Mouse (Mus musculus) intestine, embryonic 15.5 days (tissue): ENCODE results near the gene Gpatch4. TPM values are rescaled to one million over a fixed set of nuclear protein-coding genes. Genes with fewer than 3 reads are reported as not detected.

ENCODE experiments used
- ATAC-seq: fragments of 200-750 bp; cut with Nextera tagmentation; 2 replicates; pipeline ENCODE4 v1.8.0; 2017; ENCODE audit warnings: moderate TSS enrichment, moderate library complexity
- H3K27ac ChIP-seq: fragments of 300-500 bp; sonication (generic); 2 replicates; pipeline ENCODE4 v1.5.1; 2015; ENCODE audit warnings: mild to moderate bottlenecking, inconsistent platforms
- H3K27me3 ChIP-seq: fragments of 300-500 bp; sonication (generic); replicated peaks from 2 replicates; pipeline ENCODE4 v1.6.1; 2015; ENCODE audit warnings: inconsistent platforms
- H3K36me3 ChIP-seq: fragments of 300-500 bp; sonication (generic); 2 replicates; pipeline ENCODE4 v1.6.1; 2015; ENCODE audit warnings: inconsistent platforms
- H3K4me1 ChIP-seq: fragments of 300-500 bp; sonication (generic); replicated peaks from 2 replicates; pipeline ENCODE4 v1.6.1; 2015; ENCODE audit warnings: inconsistent platforms
- H3K4me2 ChIP-seq: fragments of 300-500 bp; sonication (generic); replicated peaks from 2 replicates; pipeline ENCODE4 v1.6.1; 2015; ENCODE audit warnings: mild to moderate bottlenecking, inconsistent platforms
- H3K4me3 ChIP-seq: fragments of 300-500 bp; sonication (generic); replicated peaks from 2 replicates; pipeline ENCODE4 v1.5.1; 2015; ENCODE audit warnings: inconsistent platforms
- H3K9ac ChIP-seq: fragments of 300-500 bp; sonication (generic); 2 replicates; pipeline ENCODE4 v1.6.1; 2015; ENCODE audit warnings: inconsistent platforms
- H3K9me3 ChIP-seq: fragments of 300-500 bp; sonication (generic); 2 replicates; pipeline ENCODE4 v1.6.1; 2016; ENCODE audit warnings: inconsistent platforms
- WGBS: fragments of 180-500 bp; shearing (Covaris S2); methylation state at CpG from one replicate; pipeline ENCODE4 v1.1.7; 2015; 5-methylcytosine and 5-hydroxymethylcytosine counted together
- polyA plus RNA-seq: library from polyadenylated mRNA; unstranded; fragments of >200 nt; fragmentation: Nextera tagmentation; extraction: Ambion mirVana; gene quantifications from 2 replicates; pipeline ENCODE4 v1.2.1, GENCODE M21; 2015

The Gpatch4 gene
- polyA plus RNA-seq, 1 experiment from 2014 or later: 36.7 TPM

DNA sequence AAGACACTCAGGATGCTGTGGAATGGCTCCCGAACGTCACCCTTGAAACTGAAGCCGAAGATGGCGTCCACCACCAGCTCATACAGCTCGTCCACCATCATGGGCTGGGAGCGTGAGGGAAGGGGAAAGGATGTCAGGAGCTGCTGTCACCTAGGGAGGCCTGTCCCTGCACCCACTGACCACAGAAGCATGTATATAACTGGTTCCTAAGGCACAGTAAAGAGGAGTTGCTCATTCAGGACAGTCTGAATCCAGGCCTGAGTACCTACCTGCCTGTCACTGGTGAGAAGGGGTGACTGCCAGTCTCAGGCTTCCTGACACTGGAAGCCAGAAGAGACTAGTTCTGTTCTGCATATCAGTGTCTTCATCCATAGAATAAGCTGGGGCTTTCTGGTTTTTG lies 14.1 kb downstream of the Gpatch4 start:
- Histone ChIP-seq H3K9ac (no peak overlapping the region), H3K4me1 (peaks cover 7% of the 10 kb centered on the region), H3K27ac (no peak overlapping the region), H3K4me2 (peak overlapping the region; percentile 81; the same call in 1 of the 2 replicates), H3K36me3 (peaks cover 21% of the 10 kb centered on the region; the same call in 1 of the 2 replicates), H3K27me3 (no peaks in the 10 kb centered on the region), H3K9me3 (no peaks in the 10 kb centered on the region), H3K4me3 (no peak overlapping the region)
- no peak for ATAC-seq
- 87% methylated on average over 6 of the region's 6 CpGs for WGBS

GRCm38 (mm10) chr3:88057902-88058696 lies 15.2 kb downstream of the Gpatch4 start, which contains the start of gene Naxe:
TSS of gene Naxe (minus strand) at chr3:88058495.
- Histone ChIP-seq H3K27me3 (no peaks in the 10 kb centered on the region), H3K9me3 (no peaks in the 10 kb centered on the region), H3K27ac (peak within 1 kb of the TSS; percentile 10; the same call in 1 of the 2 replicates), H3K9ac (peak within 1 kb of the TSS; percentile 81), H3K36me3 (peaks cover 16% of the 10 kb centered on the region; the same call in 1 of the 2 replicates), H3K4me2 (peak within 1 kb of the TSS; percentile 81), H3K4me1 (peaks cover 7% of the 10 kb centered on the region), H3K4me3 (peak within 1 kb of the TSS; percentile 70)
- peak; percentile 98 for ATAC-seq
- under 1% methylated on average over 60 of the region's 60 CpGs for WGBS

GRCm38 (mm10) chr3:88068386-88068785 lies 25.5 kb downstream of the Gpatch4 start:
- H3K4me2 ChIP-seq: no peak overlapping the region
- ATAC-seq: no peak
- 33% methylated on average over 2 of the region's 2 CpGs for WGBS

DNA sequence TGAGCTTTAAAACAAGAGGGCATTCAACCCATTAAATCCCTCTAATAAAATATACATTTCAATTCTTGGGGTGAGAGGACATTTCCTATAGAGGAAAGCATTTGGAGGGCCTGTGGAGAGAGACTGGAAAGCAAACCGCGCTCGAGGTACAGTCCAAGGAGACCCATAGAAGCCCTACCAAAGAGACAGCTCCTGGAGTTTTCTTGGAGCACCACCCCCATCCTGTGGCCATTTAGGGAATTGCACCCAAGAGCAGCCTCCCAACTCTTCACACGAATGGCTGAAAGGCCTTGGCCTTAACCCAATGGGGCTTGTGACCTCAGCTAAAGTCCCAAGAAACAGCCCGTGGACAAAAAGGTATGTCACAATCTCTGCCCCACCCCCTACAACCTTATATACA lies 28.9 kb downstream of the Gpatch4 start:
- Histone ChIP-seq H3K27me3 (peaks cover 13% of the 10 kb centered on the region), H3K4me3 (no peak overlapping the region), H3K4me2 (no peak overlapping the region), H3K27ac (no peak overlapping the region), H3K4me1 (no peaks in the 10 kb centered on the region), H3K36me3 (no peaks in the 10 kb centered on the region), H3K9ac (no peak overlapping the region), H3K9me3 (no peaks in the 10 kb centered on the region)
- ATAC-seq: peak; percentile 77
- WGBS: 1% methylated on average over 5 of the region's 5 CpGs

More at GRCm38 (mm10) chr3:88068386-88068785, 25.5 kb downstream of the Gpatch4 start:
- Histone ChIP-seq H3K36me3 (no peaks in the 10 kb centered on the region), H3K27ac (no peak overlapping the region), H3K9ac (no peak overlapping the region), H3K27me3 (peaks cover 8% of the 10 kb centered on the region), H3K4me3 (no peak overlapping the region), H3K4me1 (no peaks in the 10 kb centered on the region), H3K9me3 (no peaks in the 10 kb centered on the region)

GRCm38 (mm10) chr3:88073631-88074030 lies 30.7 kb downstream of the Gpatch4 start:
- H3K4me2 ChIP-seq: no peak overlapping the region
- peaks cover 16% of the 10 kb centered on the region for H3K27me3 ChIP-seq
- no peaks in the 10 kb centered on the region for H3K4me1 ChIP-seq
- 87% methylated on average over 2 of the region's 2 CpGs for WGBS
- H3K9me3 ChIP-seq: no peaks in the 10 kb centered on the region
- H3K36me3 ChIP-seq: no peaks in the 10 kb centered on the region
- H3K9ac ChIP-seq: no peak overlapping the region
- no peak for ATAC-seq
- H3K27ac ChIP-seq: no peak overlapping the region
- H3K4me3 ChIP-seq: no peak overlapping the region

- Histone ChIP-seq H3K4me2 (no peak overlapping the region), H3K9ac (no peak overlapping the region), H3K27me3 (peaks cover 16% of the 10 kb centered on the region), H3K4me1 (no peaks in the 10 kb centered on the region), H3K9me3 (no peaks in the 10 kb centered on the region), H3K36me3 (no peaks in the 10 kb centered on the region), H3K4me3 (no peak overlapping the region), H3K27ac (no peak overlapping the region)
- ATAC-seq: no peak
- WGBS: 69% methylated on average over 2 of the region's 2 CpGs
Observed at GRCm38 (mm10) chr3:88074351-88074750, 31.4 kb downstream of the Gpatch4 start.

DNA sequence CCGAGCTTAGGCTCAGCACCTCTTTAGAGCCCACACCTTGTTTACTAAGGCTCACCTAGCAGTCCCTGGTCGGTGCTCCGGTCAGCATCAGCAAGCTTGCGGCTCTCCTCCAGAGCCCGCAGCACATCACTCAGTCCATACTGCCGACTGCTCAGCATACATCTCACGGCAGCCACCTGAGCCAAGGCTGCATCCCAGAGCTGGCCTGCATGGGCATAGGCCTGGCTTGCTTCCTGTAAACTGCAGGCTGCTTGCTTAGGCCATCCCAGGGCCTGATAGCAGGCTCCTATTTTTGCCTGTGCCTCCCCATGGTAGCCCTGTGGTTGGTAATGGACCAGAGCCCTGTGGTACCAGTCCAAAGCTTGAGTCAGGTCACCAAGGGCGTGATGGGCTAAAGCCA lies 31.9 kb downstream of the Gpatch4 start:
- H3K9me3 ChIP-seq: no peaks in the 10 kb centered on the region
- no peaks in the 10 kb centered on the region for H3K4me1 ChIP-seq
- no peak overlapping the region; the same call in 1 of the 2 replicates for H3K9ac ChIP-seq
- peaks cover 16% of the 10 kb centered on the region for H3K27me3 ChIP-seq
- ATAC-seq: no peak
- H3K36me3 ChIP-seq: no peaks in the 10 kb centered on the region
- no peak overlapping the region for H3K4me2 ChIP-seq
- WGBS: 78% methylated on average over 8 of the region's 8 CpGs
- H3K4me3 ChIP-seq: no peak overlapping the region
- H3K27ac ChIP-seq: no peak overlapping the region

DNA sequence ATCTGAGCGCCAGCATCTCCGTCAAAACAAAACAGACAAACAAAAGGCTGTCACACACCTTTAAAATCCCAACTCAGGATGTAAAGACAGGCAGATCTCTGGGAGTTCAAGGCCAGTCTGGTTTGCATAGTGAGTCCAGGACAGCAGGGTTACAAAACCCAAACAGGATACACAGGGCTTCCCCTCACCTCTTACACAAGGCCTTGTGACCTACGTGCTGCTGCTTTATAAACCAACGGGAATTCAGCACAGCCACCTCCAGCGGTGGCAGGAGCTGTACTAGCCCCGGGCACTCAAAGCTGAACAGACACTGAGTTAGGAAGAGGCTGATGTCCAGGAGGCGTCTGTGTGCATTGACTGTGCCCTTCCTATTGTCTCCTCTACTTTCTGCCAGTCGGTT lies 34.5 kb downstream of the Gpatch4 start:
- H3K4me2 ChIP-seq: no peak overlapping the region
- no peaks in the 10 kb centered on the region for H3K9me3 ChIP-seq
- H3K27me3 ChIP-seq: 0 out of 2 replicates have a peak, but pooled peaks cover 8% of the 10 kb centered on the region
- no peak for ATAC-seq
- no peaks in the 10 kb centered on the region for H3K36me3 ChIP-seq
- H3K4me1 ChIP-seq: peaks cover 2% of the 10 kb centered on the region; the same call in 1 of the 2 replicates
- no peak overlapping the region for H3K27ac ChIP-seq
- H3K9ac ChIP-seq: no peak overlapping the region
- WGBS: 52% methylated on average over 8 of the region's 8 CpGs
- H3K4me3 ChIP-seq: no peak overlapping the region

DNA sequence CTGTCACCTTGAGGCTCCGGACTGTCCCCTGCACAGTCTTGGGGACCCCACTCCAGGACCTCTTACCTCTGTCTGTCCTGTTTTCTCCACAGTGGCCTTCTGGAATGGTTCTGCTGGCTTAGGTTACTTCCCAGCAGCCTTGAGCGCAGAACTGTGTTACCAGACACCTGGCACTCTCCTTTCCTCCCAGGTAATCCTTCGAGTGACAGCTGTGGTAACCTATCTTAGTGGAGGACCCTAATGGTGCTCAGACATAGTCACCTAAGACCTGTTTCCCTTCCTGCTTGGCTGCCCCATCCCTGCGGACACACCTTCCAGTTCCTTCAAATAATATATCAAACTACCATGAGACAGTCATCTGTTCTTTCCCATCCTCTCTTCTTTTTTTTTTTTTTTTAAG lies 35.3 kb downstream of the Gpatch4 start, which contains the start of gene Ttc24:
Gene Ttc24 (minus strand): TSS at position 101 of the 400 bp plus-strand sequence.
- H3K4me3 ChIP-seq: no peak within 1 kb of the TSS
- no peaks in the 10 kb centered on the region for H3K9me3 ChIP-seq
- no peak within 1 kb of the TSS for H3K27ac ChIP-seq
- no peak within 1 kb of the TSS for H3K4me2 ChIP-seq
- no peak for ATAC-seq
- peaks cover 10% of the 10 kb centered on the region for H3K4me1 ChIP-seq
- H3K27me3 ChIP-seq: 0 out of 2 replicates have a peak, but pooled peaks cover 8% of the 10 kb centered on the region
- no peak within 1 kb of the TSS for H3K9ac ChIP-seq
- no peaks in the 10 kb centered on the region for H3K36me3 ChIP-seq
- WGBS: 84% methylated on average over 4 of the region's 4 CpGs

DNA sequence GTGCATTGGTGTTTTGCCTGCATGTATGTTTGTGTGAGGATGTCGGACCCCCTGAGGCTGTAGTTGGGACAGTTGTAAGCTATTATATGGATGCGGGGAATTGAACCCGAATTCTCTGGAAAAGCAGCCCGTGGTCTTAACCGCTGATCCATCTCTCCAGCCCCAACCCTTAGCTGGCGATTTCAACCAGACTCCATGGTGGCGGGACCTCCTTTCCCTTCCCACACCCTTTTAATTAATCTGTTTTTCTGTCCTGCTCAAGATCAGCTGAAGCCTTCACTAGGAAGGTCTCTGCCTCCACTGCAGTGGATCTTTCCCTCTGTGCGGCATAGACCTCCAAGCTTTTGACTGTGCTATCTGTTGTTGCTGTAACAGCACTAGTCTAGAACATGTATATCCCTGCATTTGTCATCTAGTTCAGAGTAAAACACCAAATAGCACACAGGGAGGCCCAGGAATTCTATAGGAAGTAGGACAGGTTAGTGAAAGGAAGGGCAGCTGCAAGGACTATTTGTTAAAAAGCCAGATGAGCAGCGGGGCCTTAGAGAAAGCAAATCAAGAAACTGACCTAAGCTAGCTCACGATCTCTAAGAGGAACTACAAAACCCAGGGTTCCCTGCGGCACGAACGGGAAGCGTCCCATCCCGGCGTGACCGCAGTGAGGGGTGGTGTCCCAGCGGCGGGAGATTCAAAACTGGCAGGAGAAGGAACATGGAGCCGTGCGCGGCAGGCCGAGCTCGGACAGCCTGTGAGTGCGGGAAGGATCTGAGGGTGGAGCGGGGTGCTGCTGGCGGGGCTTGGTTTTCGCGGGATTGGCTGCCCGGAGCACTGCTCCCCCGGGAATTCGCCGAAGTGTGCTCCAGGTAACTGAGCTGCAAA lies 38.7 kb downstream of the Gpatch4 start, which contains the start of gene Iqgap3:
Gene Iqgap3 (plus strand): TSS at position 627 of the 879 bp plus-strand sequence.
- Histone ChIP-seq H3K27ac (no peak within 1 kb of the TSS), H3K9ac (peak within 1 kb of the TSS; percentile 58), H3K4me3 (peak within 1 kb of the TSS; percentile 71), H3K4me2 (peak within 1 kb of the TSS; percentile 91), H3K9me3 (no peaks in the 10 kb centered on the region), H3K36me3 (peaks cover 3% of the 10 kb centered on the region; the same call in 1 of the 2 replicates), H3K4me1 (peaks cover 10% of the 10 kb centered on the region), H3K27me3 (0 out of 2 replicates have a peak, but pooled peaks cover 3% of the 10 kb centered on the region)
- 19% methylated on average over 33 of the region's 33 CpGs for WGBS
- peak; percentile 92 for ATAC-seq

DNA sequence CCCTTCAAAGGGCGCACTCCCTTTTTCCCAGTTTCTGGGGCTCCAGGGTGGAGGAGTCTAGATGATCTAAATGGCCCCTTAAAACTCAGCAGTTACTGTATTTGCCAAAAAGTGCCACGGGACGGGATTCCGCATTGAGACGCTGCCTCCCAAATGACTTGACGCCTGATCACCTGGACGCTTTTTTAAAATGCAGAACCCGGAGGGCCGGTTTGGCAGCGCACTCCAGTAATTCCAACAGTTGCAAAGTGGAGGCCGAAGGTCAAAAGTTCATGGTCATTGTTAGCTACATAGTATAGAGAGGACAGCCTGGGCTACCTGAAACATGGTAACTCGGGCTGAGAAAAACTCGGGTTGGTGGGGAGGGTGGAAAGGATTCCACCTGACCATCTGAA lies 39.3 kb downstream of the Gpatch4 start:
- peak; percentile 46 for ATAC-seq
- H3K9ac ChIP-seq: peak overlapping the region; percentile 58
- H3K4me3 ChIP-seq: peak overlapping the region; percentile 71
- H3K9me3 ChIP-seq: no peaks in the 10 kb centered on the region
- peaks cover 10% of the 10 kb centered on the region for H3K4me1 ChIP-seq
- peak overlapping the region; percentile 91 for H3K4me2 ChIP-seq
- H3K27ac ChIP-seq: no peak overlapping the region
- H3K36me3 ChIP-seq: peaks cover 6% of the 10 kb centered on the region; the same call in 1 of the 2 replicates
- WGBS: 2% methylated on average over 13 of the region's 13 CpGs
- H3K27me3 ChIP-seq: 0 out of 2 replicates have a peak, but pooled peaks cover 3% of the 10 kb centered on the region

GRCm38 (mm10) chr3:88082663-88083062 lies 39.8 kb downstream of the Gpatch4 start:
- peak; percentile 65 for ATAC-seq
- Histone ChIP-seq H3K9me3 (no peaks in the 10 kb centered on the region), H3K27ac (no peak overlapping the region), H3K36me3 (peaks cover 6% of the 10 kb centered on the region; the same call in 1 of the 2 replicates), H3K4me3 (peak overlapping the region; percentile 71), H3K27me3 (0 out of 2 replicates have a peak, but pooled peaks cover under 1% of the 10 kb centered on the region), H3K9ac (peak overlapping the region; percentile 58), H3K4me2 (peak overlapping the region; percentile 91), H3K4me1 (peaks cover 10% of the 10 kb centered on the region)
- 7% methylated on average over 4 of the region's 4 CpGs for WGBS
